Mouse (Mus musculus): ENCODE measurements around the gene Sntb2.
"Not testable (repeated sequence)": the region's sequence is repeated elsewhere in the genome, so short reads cannot be mapped to it uniquely, and the experiment has no call there.

Sntb2 gene

GRCm38 (mm10) chr8:106935324-106935869 is at the start of gene Sntb2:
TSS of gene Sntb2 (plus strand) at chr8:106935750.
- peak; percentile 90 for DNase-seq (ENCODE audit: low read depth)

GRCm38 (mm10) chr8:106887336-106888189 is 48.0 kb upstream of the Sntb2 start:
- DNase-seq (ENCODE audit: low read depth), result peak; percentile 88

DNA sequence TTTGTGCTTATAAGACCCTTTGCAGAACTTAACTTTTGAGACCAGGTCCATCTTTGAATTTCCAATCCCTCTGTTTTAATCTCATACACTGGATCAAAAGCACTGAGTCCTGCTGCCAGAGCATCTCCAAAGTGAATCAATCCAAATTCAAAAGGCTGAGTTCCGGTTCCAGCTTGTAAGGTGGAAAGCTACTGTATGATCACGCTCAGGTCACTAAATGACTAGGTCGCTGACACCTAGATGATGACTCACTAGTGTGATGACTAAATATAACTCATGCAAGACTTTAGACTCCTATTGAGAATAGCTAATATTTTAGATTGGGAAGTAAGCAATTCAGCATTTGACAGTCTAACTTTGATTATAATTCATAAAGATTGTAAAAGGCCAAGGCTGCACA is 46.7 kb upstream of the Sntb2 start:
- DNase-seq (ENCODE audit: low read depth), result no peak

DNA sequence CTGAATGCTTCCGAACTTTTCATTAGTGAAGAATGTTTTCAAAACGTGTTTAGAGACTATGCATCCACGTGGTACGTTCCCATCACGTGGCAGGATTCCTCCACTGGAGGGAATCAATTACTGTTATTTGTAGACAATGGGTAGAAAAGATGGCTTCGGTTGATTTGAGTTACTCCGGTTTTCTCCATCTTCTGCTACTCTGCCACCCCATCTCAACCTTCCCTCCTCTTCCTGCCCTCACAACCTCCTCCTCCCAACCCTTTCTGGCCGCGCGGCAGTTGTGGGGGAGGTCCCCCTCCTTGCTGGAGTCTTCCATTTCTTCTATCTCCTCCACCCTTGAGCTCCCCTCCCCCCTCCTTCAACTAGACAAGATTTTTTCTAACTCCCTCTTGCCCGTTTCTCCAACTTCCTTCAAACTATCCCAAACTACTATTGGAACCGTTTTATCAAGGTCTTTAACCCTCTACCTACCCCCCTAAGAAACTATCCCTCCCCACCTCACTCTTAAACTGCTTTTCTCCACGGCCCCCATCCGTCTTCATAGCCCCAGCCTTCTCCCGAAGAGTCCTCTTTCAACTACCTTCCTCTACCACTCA is 43.2 kb upstream of the Sntb2 start:
- DNase-seq (ENCODE audit: low read depth), result no peak

- DNase-seq (ENCODE audit: low read depth), result no peak
Measured at GRCm38 (mm10) chr8:106892806-106893451, 42.6 kb upstream of the Sntb2 start.

DNA sequence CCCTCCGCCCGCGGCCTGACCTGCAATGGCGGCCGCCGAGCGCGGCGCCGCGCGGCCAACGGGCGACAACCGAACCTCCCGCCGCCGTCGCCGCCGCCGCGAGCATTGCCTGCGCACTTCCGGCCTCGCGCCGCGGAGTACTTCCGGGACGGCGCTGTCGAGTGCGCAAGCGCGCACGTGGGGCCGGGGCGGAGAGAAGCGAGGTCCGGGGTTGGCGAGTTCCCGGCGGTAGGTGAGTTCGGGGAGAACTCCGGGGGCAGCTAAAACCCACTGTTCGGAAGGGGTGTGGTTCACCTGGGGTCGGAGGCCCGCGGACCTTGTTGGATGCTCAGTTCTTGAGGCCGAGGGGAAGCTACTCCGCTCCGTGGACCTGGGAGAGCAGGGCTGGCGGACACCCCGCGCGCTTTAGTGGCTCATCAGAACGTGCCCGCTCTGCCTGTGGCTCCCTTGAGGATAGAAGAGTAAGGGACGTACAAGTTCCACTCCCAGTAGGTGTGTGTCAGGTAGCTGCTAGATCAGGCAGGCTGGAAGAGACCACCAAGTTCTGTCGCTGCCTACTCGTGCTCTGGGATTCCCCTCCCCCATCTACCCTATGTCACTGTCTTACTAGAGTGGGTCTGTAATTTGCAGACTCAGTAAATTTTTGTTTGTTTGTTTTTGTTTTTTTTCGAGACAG is 41.9 kb upstream of the Sntb2 start, which contains the start of gene Utp4:
Gene Utp4 (plus strand): TSS at position 156 of the 676 bp plus-strand sequence.
- peak; percentile 76 for DNase-seq (ENCODE audit: low read depth)

GRCm38 (mm10) chr8:106899473-106899872 is 36.1 kb upstream of the Sntb2 start:
- no peak for DNase-seq (ENCODE audit: low read depth)

- no peak for DNase-seq (ENCODE audit: low read depth)
Measured at GRCm38 (mm10) chr8:106905727-106906480, 29.6 kb upstream of the Sntb2 start.

- DNase-seq (ENCODE audit: low read depth), result no peak
Measured at GRCm38 (mm10) chr8:106906635-106907034, 28.9 kb upstream of the Sntb2 start.

DNA sequence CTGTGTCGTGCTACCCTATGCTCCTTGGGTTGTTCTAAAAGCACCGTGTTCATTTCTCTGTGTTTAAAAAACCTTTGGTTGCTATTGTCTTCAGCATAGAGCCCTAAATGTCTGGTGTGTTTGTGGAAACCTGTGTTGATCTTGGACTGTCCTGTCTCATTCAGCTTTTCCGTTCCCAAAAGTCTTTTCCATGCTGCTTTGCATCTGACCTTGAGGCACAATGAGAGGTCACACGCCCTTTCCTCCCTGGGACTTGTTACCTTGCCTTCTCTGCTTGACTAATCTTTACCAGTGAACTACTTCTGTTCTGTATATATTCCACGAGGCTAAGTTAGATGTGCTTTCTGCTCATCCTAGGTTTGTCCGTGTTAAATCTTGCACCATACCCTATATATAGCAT is 28.1 kb upstream of the Sntb2 start:
- no peak for DNase-seq (ENCODE audit: low read depth)

- no peak for DNase-seq (ENCODE audit: low read depth)
Measured at GRCm38 (mm10) chr8:106908291-106908690, 27.3 kb upstream of the Sntb2 start.

DNA sequence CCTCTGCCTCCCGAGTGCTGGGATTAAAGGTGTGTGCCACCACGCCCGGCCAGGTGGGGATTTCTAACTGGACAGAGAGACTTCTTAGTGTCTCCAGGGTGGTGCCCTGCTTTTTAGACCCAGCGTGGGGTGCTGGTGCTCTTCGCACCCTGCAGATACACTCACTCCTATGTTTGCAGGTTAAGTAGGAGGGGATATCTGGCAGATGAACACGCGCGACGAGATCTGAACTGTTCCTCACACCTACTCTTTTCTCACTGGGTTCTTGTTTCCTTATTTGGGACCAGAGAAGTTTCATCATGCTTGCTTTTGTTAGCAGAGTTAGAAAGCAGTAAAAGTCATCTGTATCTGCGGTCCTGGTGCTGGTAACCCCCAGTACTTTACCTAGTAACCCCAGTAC is 21.9 kb upstream of the Sntb2 start:
- DNase-seq (ENCODE audit: low read depth), result no peak

GRCm38 (mm10) chr8:106919721-106920394 is 15.7 kb upstream of the Sntb2 start:
- DNase-seq (ENCODE audit: low read depth), result no peak

GRCm38 (mm10) chr8:106920395-106920741 is 15.2 kb upstream of the Sntb2 start:
- DNase-seq (ENCODE audit: low read depth), result no peak

DNA sequence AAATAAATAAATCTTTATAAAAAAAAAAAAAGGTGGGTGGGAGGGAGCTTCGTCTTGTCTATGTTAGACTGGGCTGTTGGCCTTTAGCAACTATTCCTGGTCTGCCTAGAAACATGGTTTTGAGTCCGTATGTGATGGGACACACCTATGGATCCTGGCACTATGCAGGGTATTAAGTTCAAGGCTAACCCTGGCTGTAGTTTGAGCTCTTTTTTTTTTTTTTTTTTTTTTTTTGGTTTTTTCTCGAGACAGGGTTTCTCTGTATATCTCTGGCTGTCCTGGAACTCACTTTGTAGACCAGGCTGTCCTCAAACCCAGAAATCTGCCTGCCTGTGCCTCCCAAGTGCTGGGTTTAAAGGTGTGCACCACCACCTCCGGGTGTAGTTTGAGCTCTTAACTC is 11.5 kb upstream of the Sntb2 start:
- DNase-seq (ENCODE audit: low read depth), result no peak

DNA sequence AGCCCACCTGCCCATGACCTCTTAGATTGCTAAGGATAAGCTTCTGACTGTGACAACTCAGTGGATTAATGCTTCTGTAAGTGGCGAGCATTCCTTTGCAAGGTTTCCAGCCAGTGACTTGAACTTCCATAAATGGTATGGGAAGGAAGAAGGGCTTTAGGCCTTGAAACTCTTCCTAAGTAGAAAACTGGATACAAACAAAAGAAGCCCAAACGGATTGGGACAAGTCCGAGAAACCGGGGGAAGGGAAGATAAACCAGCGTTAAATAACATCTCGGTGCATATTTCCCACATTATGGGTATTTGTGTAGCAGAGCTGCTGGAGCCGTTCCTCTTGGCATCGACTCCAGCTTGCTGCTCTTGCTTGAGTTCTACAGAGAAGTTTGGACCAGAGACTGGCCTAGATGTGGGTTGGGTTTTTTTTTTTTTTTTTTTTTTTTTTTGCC is 10.6 kb upstream of the Sntb2 start:
- no peak for DNase-seq (ENCODE audit: low read depth)

- no peak for DNase-seq (ENCODE audit: low read depth)
Measured at GRCm38 (mm10) chr8:106925446-106925845, 10.1 kb upstream of the Sntb2 start.

DNA sequence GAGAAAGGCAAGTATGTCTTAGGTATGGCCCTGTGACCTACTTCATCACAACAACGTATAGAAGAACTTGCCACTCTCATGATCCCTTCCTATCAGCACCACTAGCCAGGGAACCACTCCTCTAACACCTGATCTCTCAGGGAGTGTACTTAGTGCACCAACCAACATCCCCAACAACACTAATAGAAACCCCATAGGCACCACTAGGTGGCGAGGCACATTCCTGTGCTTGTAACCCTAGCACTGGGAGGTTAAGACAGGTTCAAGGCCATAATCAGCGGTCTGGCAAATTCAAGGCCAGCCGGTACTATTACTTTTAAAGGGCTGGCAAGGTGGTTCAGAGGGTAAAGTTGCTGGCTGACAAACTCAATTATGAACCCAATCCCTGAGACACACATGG is 8.3 kb upstream of the Sntb2 start:
- no peak for DNase-seq (ENCODE audit: low read depth)

DNA sequence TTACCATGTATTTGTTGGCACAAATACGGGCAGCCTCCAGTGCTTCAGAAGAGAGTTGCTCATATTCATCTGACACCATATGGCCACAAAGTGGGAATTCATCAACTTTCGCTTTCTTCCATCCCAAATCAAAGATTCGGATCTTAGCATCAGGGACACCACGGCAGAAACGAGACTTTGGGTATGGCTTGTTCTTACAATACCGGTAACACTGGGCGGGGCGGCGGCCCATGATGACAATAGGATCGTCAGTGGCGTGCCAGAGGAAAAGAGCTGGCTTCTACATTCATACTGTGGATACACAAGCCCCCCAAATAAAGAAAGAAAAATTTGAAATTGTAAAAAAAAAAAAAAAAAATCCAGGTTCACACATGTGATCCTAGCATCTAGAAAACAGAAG is 7.4 kb upstream of the Sntb2 start:
- not testable (repeated sequence) for DNase-seq (ENCODE audit: low read depth)

- DNase-seq (ENCODE audit: low read depth), result no peak
Measured at GRCm38 (mm10) chr8:106929155-106929913, 6.2 kb upstream of the Sntb2 start.
